Mouse (Mus musculus): ENCODE measurements around the gene Slc39a13. TPM values are rescaled to one million over a fixed set of nuclear protein-coding genes. Genes with fewer than 3 reads are reported as not detected.

Gene Slc39a13
- polyA plus RNA-seq, 1 experiment from 2014 or later: 20.3 TPM

DNA sequence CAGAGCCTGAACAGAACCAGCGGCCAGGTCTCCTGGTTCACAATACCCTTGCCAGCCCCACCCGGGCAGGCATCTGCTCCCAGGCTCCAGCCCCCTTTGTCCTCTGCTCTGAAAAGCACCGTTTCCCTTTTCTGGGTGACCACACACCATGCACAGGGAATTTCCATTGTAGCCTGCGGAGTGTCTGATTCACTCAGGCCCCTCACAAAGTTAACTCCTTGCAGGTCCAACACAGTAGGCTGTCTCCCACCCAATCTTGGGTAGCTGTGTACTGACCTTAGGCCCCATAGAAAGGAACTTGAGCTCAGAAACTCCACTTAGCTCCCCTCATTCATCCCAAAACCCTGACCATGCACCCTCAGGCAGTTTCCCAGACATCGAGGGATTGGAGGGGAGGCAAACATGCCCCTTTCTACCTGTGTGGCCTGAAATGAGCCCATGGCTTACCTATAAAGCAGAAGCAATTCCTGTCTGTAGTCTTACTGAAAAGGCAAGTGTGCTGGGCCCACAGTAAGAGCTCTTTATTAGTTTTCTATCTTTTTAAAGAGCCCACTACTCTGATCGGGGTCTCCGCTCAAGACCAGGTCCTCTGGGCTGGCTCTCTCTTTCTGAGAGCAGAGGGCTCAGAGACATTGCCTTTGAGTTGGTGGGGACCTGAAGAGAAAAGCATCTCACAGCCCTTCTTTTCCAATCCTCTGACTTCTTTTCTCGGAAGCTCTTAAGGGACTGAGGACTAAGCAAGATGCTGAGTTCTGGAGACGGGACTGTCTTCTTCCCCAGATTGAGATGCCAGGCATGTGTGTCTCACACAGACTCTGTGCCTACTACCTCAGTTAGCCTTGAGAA is 16.4 kb upstream of the Slc39a13 start:
- WGBS: 70% methylated on average over 9 of the region's 9 CpGs
- no peaks in the 10 kb centered on the region for H3K27me3 ChIP-seq (replicated peaks; ENCODE audit: low read depth, poor library complexity, severe bottlenecking)
- H3K27ac ChIP-seq (replicated peaks): peak overlapping the region; percentile 4; the same call in 1 of the 2 replicates
- no peak overlapping the region for H3K4me3 ChIP-seq
- H3K36me3 ChIP-seq (replicated peaks): no peaks in the 10 kb centered on the region
- H3K4me1 ChIP-seq: peaks cover 23% of the 10 kb centered on the region
- no peak for DNase-seq (ENCODE audit: low spot score)
- H3K9me3 ChIP-seq: no peaks in the 10 kb centered on the region

GRCm38 (mm10) chr2:91085494-91086391 is 15.5 kb upstream of the Slc39a13 start:
- Histone ChIP-seq H3K9me3 (no peaks in the 10 kb centered on the region), H3K27ac (replicated peaks) (peak overlapping the region; percentile 4; the same call in 1 of the 2 replicates), H3K36me3 (replicated peaks) (no peaks in the 10 kb centered on the region), H3K4me3 (no peak overlapping the region), H3K4me1 (peaks cover 23% of the 10 kb centered on the region), H3K27me3 (replicated peaks; ENCODE audit: low read depth, poor library complexity, severe bottlenecking) (no peaks in the 10 kb centered on the region)
- WGBS: 86% methylated on average over 14 of the region's 14 CpGs
- DNase-seq (ENCODE audit: low spot score): no peak

GRCm38 (mm10) chr2:91084179-91084820 is 14.1 kb upstream of the Slc39a13 start:
- H3K27me3 ChIP-seq (replicated peaks; ENCODE audit: low read depth, poor library complexity, severe bottlenecking): peaks cover 5% of the 10 kb centered on the region
- H3K27ac ChIP-seq (replicated peaks): 0 out of 2 replicates have a peak overlapping the region, but pooled peaks have one; percentile 21
- H3K4me3 ChIP-seq: no peak overlapping the region
- H3K36me3 ChIP-seq (replicated peaks): no peaks in the 10 kb centered on the region
- DNase-seq (ENCODE audit: low spot score): no peak
- H3K4me1 ChIP-seq: peaks cover 23% of the 10 kb centered on the region
- 83% methylated on average over 15 of the region's 15 CpGs for WGBS
- no peaks in the 10 kb centered on the region for H3K9me3 ChIP-seq

DNA sequence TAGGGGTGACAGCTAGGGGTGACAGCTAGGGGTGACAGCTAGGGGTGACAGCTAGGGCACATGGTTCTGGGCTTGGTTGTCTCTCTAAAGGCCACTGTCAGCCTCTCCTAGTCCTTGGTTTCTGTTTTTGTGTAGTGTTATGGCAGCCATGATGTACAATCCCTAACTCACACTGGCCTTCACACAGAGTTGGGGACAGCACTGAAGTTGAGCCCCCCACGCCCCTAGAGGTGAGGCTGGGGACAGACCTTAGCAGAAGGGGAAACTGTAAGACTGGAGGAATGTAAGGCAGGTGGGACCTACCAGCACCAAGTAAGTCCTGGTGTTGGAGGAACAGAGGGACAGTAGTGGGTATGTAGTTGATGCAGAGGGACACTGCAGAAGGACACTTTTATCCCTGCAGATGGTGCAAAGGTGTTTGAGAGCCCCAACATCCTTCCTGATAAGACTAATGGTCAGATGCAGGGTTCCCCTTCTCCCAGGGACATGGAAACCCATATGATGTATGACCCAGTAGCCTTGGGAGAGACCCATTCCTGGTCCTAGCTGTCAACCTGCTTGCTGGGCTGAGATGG is 13.2 kb upstream of the Slc39a13 start:
- Histone ChIP-seq H3K27ac (replicated peaks) (peak overlapping the region; percentile 61), H3K9me3 (no peaks in the 10 kb centered on the region), H3K36me3 (replicated peaks) (no peaks in the 10 kb centered on the region), H3K4me3 (no peak overlapping the region), H3K27me3 (replicated peaks; ENCODE audit: low read depth, poor library complexity, severe bottlenecking) (peaks cover 13% of the 10 kb centered on the region), H3K4me1 (peaks cover 31% of the 10 kb centered on the region)
- 68% methylated on average over 1 of the region's 1 CpGs for WGBS
- DNase-seq (ENCODE audit: low spot score): no peak

- Histone ChIP-seq H3K27me3 (replicated peaks; ENCODE audit: low read depth, poor library complexity, severe bottlenecking) (peaks cover 19% of the 10 kb centered on the region), H3K4me3 (no peak overlapping the region), H3K4me1 (peaks cover 37% of the 10 kb centered on the region), H3K27ac (replicated peaks) (peak overlapping the region; percentile 61), H3K36me3 (replicated peaks) (no peaks in the 10 kb centered on the region), H3K9me3 (no peaks in the 10 kb centered on the region)
- WGBS: 67% methylated on average over 11 of the region's 11 CpGs
- no peak for DNase-seq (ENCODE audit: low spot score)
These were observed 12.6 kb upstream of the Slc39a13 start for GRCm38 (mm10) chr2:91082844-91083243.

GRCm38 (mm10) chr2:91081775-91082695 is 11.8 kb upstream of the Slc39a13 start, which contains the start of gene Spi1:
Spi1 (plus strand) TSS chr2:91082390.
- 85% methylated on average over 13 of the region's 13 CpGs for WGBS
- H3K4me3 ChIP-seq: no peak within 1 kb of the TSS
- peak within 1 kb of the TSS; percentile 61 for H3K27ac ChIP-seq (replicated peaks)

GRCm38 (mm10) chr2:91080784-91081513 is 10.7 kb upstream of the Slc39a13 start:
- DNase-seq (ENCODE audit: low spot score): no peak
- Histone ChIP-seq H3K4me1 (peaks cover 32% of the 10 kb centered on the region), H3K4me3 (no peak overlapping the region), H3K27me3 (replicated peaks; ENCODE audit: low read depth, poor library complexity, severe bottlenecking) (peaks cover 24% of the 10 kb centered on the region), H3K27ac (replicated peaks) (no peak overlapping the region; the same call in 1 of the 2 replicates), H3K36me3 (replicated peaks) (no peaks in the 10 kb centered on the region), H3K9me3 (no peaks in the 10 kb centered on the region)
- 82% methylated on average over 8 of the region's 8 CpGs for WGBS

More at GRCm38 (mm10) chr2:91081775-91082695, 11.8 kb upstream of the Slc39a13 start, which contains the start of gene Spi1:
- peaks cover 39% of the 10 kb centered on the region for H3K4me1 ChIP-seq
- H3K9me3 ChIP-seq: no peaks in the 10 kb centered on the region
- peaks cover 24% of the 10 kb centered on the region for H3K27me3 ChIP-seq (replicated peaks; ENCODE audit: low read depth, poor library complexity, severe bottlenecking)
- DNase-seq (ENCODE audit: low spot score): no peak
- H3K36me3 ChIP-seq (replicated peaks): no peaks in the 10 kb centered on the region

DNA sequence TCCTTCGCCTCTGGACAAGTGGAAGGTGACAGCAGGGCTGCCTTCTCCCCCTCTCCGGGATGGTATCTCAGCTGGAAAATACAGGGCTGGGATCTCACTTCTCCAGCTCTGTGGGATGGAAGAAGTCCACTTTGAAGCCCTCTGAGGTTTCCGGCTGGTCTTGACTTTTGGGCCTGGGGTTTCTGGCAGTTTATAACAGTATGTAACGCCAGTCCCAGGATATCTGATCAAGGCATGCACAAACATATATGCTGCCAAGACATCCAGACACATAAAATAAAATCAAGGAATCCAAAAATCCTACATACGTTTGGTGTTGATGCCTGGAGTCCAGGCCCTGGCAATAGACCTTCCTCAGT is 8.8 kb upstream of the Slc39a13 start:
- peak overlapping the region; percentile 80 for H3K27ac ChIP-seq (replicated peaks)
- no peak for DNase-seq (ENCODE audit: low spot score)
- WGBS: 31% methylated on average over 5 of the region's 5 CpGs

DNA sequence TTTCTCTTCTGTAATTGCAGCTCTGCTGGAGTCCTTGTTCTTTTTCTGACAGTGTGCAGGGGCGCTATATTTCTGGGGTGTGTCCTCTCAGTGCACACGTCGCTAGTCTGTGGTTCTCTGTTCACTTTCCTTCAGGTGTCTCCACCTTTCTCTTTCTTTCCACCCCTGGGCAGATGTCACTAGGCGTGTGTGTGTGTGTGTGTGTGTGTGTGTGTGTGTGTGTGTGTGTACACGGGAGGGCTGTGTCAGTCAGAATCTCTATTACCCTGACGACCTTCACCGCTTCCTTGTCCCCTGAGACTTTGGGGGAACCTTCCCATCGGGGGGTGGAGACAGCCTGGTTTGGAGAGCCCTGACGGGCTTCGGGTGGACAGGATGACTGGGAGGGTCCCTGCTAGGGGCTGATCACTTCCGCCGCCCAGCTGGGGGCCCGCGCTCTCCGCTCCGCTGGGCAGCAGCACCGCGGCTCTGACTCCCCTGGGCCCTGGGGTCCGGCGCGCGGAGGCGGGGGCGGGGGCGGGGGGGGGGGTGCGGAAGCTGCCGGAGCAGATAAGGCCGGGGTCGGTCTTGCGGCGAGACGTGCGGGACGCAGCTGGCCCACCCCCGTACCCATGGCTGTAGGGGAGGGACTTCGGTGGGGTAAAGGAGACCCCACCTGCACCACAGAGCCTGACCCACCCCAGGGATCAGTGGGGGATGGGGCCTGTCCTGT is 8.3 kb upstream of the Slc39a13 start:
- peaks cover 23% of the 10 kb centered on the region for H3K4me1 ChIP-seq
- H3K27ac ChIP-seq (replicated peaks): peak overlapping the region; percentile 80
- peak; percentile 60 for DNase-seq (ENCODE audit: low spot score)
- 2% methylated on average over 36 of the region's 36 CpGs for WGBS
- peaks cover 24% of the 10 kb centered on the region for H3K27me3 ChIP-seq (replicated peaks; ENCODE audit: low read depth, poor library complexity, severe bottlenecking)
- H3K4me3 ChIP-seq: peak overlapping the region; percentile 63
- no peaks in the 10 kb centered on the region for H3K9me3 ChIP-seq
- no peaks in the 10 kb centered on the region for H3K36me3 ChIP-seq (replicated peaks)

More for the DNA sequence above, 8.8 kb upstream of the Slc39a13 start:
- Histone ChIP-seq H3K4me1 (peaks cover 23% of the 10 kb centered on the region), H3K36me3 (replicated peaks) (no peaks in the 10 kb centered on the region), H3K9me3 (no peaks in the 10 kb centered on the region), H3K27me3 (replicated peaks; ENCODE audit: low read depth, poor library complexity, severe bottlenecking) (peaks cover 24% of the 10 kb centered on the region), H3K4me3 (peak overlapping the region; percentile 63)

- 18% methylated on average over 12 of the region's 12 CpGs for WGBS
- Histone ChIP-seq H3K36me3 (replicated peaks) (no peaks in the 10 kb centered on the region), H3K27ac (replicated peaks) (no peak overlapping the region)
These were observed 7.7 kb upstream of the Slc39a13 start for GRCm38 (mm10) chr2:91077957-91078313.

More at GRCm38 (mm10) chr2:91077957-91078313, 7.7 kb upstream of the Slc39a13 start:
- peaks cover 20% of the 10 kb centered on the region for H3K4me1 ChIP-seq
- peaks cover 24% of the 10 kb centered on the region for H3K27me3 ChIP-seq (replicated peaks; ENCODE audit: low read depth, poor library complexity, severe bottlenecking)
- no peaks in the 10 kb centered on the region for H3K9me3 ChIP-seq
- H3K4me3 ChIP-seq: peak overlapping the region; percentile 63
- no peak for DNase-seq (ENCODE audit: low spot score)

All from embryonic facial prominence, embryonic 10.5 days (tissue).